Mouse (Mus musculus): ENCODE results near the gene Ppp1r1a. TPM values are rescaled to one million over a fixed set of nuclear protein-coding genes. Genes with fewer than 3 reads are reported as not detected.

The Ppp1r1a gene
- polyA plus RNA-seq, 1 experiment from 2014 or later, result 110 TPM

DNA sequence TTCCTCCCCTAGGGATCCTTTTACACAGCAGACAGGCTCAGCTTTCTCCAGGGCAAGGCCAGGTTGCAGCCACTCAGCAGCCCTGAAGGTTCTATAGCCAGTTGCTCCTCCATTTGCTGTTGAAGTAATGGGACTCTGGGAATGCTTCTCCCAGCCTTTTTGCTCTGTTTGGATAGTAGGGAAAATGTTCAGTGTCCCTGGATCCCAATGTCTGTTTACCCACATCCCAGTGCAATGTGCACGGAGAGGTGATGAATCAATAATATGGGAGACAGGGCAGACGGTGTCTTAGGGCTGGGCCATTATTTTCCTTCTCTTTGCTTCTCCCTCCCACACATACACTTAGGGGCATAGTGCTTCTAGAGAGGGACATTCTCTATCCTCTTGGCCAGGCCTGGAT lies 1.5 kb upstream of the Ppp1r1a start:
- no peaks in the 10 kb centered on the region for H3K9me3 ChIP-seq (ENCODE audit: control insufficient read depth, low read length)
- H3K36me3 ChIP-seq (ENCODE audit: control insufficient read depth, insufficient read depth, low read length), result no peaks in the 10 kb centered on the region
- H3K9ac ChIP-seq (replicated peaks; ENCODE audit: low read depth, low read length), result no peak overlapping the region
- 39% methylated on average over 2 of the region's 2 CpGs for WGBS
- no peak for ATAC-seq (ENCODE audit: low read depth)
- no peak overlapping the region for H3K4me2 ChIP-seq (ENCODE audit: low read depth, low read length)
- no peak overlapping the region for H3K4me3 ChIP-seq (ENCODE audit: low read depth, low read length)
- no peak overlapping the region for H3K27ac ChIP-seq (ENCODE audit: low read depth, low read length)
- H3K4me1 ChIP-seq (ENCODE audit: control insufficient read depth, insufficient read depth, low read length), result peaks cover 5% of the 10 kb centered on the region; the same call in 1 of the 2 replicates
- no peaks in the 10 kb centered on the region for H3K27me3 ChIP-seq (ENCODE audit: control insufficient read depth, insufficient read depth, low read length)

DNA sequence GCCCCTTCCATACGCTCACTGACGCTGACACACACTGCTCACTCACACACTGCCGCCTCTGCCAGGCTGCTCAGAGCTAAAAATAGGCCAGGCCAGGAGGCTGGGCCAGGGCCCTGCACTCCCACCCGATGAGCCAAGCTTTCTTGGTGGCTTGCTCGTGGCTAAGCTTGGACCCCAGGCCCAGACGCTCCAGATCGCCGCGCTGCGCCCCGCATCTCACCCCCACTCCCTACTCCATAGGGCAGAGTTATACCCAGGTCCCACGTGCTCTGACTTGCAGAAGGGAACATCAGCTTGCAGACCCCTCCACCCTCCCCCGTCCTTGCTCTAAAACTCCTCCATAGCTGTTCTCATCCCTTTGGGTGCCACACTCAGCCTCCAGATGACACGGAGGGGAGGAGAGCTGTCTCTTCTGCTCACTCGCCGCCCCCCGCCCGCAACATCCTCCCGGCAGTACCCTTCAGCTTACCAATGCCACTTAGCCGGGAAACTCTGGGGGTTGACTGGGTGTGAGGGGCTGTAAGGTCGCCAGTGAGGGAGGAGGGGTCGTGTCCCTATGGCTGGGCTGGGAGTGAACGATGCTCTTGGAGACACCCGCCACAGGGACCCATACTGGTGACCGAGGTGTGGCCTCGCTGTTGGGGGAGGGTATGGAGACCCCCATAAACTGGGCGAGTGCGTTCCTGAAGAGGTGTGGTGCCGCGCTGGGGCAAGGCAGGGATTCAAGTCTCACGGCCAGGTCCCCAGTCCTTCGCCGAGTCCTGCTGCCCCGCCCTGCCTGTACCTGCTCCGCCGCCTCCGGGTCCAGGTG lies 587 bp downstream of the Ppp1r1a start:
- peak; percentile 63 for ATAC-seq (ENCODE audit: low read depth)
- Histone ChIP-seq H3K27me3 (ENCODE audit: control insufficient read depth, insufficient read depth, low read length) (no peaks in the 10 kb centered on the region), H3K27ac (ENCODE audit: low read depth, low read length) (peak overlapping the region; percentile 60), H3K9ac (replicated peaks; ENCODE audit: low read depth, low read length) (peak overlapping the region; percentile 78), H3K4me2 (ENCODE audit: low read depth, low read length) (peak overlapping the region; percentile 81), H3K4me3 (ENCODE audit: low read depth, low read length) (peak overlapping the region; percentile 76), H3K36me3 (ENCODE audit: control insufficient read depth, insufficient read depth, low read length) (no peaks in the 10 kb centered on the region), H3K4me1 (ENCODE audit: control insufficient read depth, insufficient read depth, low read length) (peaks cover 5% of the 10 kb centered on the region; the same call in 1 of the 2 replicates), H3K9me3 (ENCODE audit: control insufficient read depth, low read length) (no peaks in the 10 kb centered on the region)
- 1% methylated on average over 34 of the region's 37 CpGs for WGBS

DNA sequence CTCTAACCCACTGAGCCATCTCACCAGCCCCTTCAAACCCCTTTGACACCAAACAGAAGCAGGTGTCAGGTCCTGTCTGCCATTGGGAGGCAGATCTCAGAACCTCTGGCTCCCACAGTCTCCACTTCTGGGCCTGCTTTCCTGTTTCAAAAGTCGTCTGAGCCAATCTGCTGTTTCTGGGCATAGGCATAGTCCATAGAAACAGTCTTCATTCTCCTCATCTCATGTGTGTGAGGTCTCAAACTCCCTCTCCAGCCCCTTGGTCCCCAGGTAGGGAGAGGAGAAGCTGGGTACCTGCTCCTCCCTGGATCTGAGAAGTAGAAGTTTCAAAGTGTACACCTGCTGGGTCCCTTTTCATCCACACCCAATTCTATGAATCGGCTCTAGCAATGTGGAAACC lies 1.3 kb downstream of the Ppp1r1a start:
- no peak for ATAC-seq (ENCODE audit: low read depth)
- peak overlapping the region; percentile 0; the same call in 1 of the 2 replicates for H3K27ac ChIP-seq (ENCODE audit: low read depth, low read length)
- 35% methylated on average over 2 of the region's 2 CpGs for WGBS

GRCm38 (mm10) chr15:103535786-103536185 lies 2.0 kb downstream of the Ppp1r1a start:
- Histone ChIP-seq H3K27me3 (ENCODE audit: control insufficient read depth, insufficient read depth, low read length) (no peaks in the 10 kb centered on the region), H3K9me3 (ENCODE audit: control insufficient read depth, low read length) (no peaks in the 10 kb centered on the region), H3K4me3 (ENCODE audit: low read depth, low read length) (no peak overlapping the region), H3K4me2 (ENCODE audit: low read depth, low read length) (no peak overlapping the region), H3K36me3 (ENCODE audit: control insufficient read depth, insufficient read depth, low read length) (no peaks in the 10 kb centered on the region), H3K27ac (ENCODE audit: low read depth, low read length) (no peak overlapping the region), H3K4me1 (ENCODE audit: control insufficient read depth, insufficient read depth, low read length) (peaks cover 5% of the 10 kb centered on the region; the same call in 1 of the 2 replicates), H3K9ac (replicated peaks; ENCODE audit: low read depth, low read length) (no peak overlapping the region)
- ATAC-seq (ENCODE audit: low read depth), result no peak
- WGBS, result 50% methylated on average over 1 of the region's 1 CpGs

More for the DNA sequence above, 1.3 kb downstream of the Ppp1r1a start:
- no peaks in the 10 kb centered on the region for H3K36me3 ChIP-seq (ENCODE audit: control insufficient read depth, insufficient read depth, low read length)
- H3K4me1 ChIP-seq (ENCODE audit: control insufficient read depth, insufficient read depth, low read length), result peaks cover 5% of the 10 kb centered on the region; the same call in 1 of the 2 replicates
- H3K4me3 ChIP-seq (ENCODE audit: low read depth, low read length), result peak overlapping the region; percentile 76
- H3K9ac ChIP-seq (replicated peaks; ENCODE audit: low read depth, low read length), result peak overlapping the region; percentile 78; the same call in 1 of the 2 replicates
- no peaks in the 10 kb centered on the region for H3K27me3 ChIP-seq (ENCODE audit: control insufficient read depth, insufficient read depth, low read length)
- H3K4me2 ChIP-seq (ENCODE audit: low read depth, low read length), result peak overlapping the region; percentile 81
- H3K9me3 ChIP-seq (ENCODE audit: control insufficient read depth, low read length), result no peaks in the 10 kb centered on the region

DNA sequence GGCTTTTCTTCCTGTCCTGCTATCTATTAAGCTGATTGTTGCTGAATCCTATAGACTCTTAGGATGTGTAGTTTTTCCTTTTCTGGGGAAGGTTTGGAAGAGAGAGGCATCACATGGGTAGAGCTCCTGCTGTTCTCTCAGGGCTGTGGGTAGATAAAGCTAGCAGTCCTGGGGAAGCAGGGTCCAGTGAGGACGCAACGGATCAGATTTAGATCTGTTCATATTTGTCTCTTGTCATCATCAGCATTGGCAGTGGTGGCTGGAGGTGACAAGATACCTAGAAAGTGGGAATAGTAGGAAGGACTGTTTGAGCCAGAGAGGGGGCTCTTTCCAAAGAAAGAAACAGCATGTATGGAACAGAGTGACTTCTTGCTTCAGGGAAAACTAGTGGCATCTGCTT lies 2.8 kb downstream of the Ppp1r1a start:
- whole genome bisulfite sequencing, result 88% methylated on average over 2 of the region's 2 CpGs
- Histone ChIP-seq H3K4me1 (ENCODE audit: control insufficient read depth, insufficient read depth, low read length) (peaks cover 5% of the 10 kb centered on the region; the same call in 1 of the 2 replicates), H3K36me3 (ENCODE audit: control insufficient read depth, insufficient read depth, low read length) (no peaks in the 10 kb centered on the region), H3K9me3 (ENCODE audit: control insufficient read depth, low read length) (no peaks in the 10 kb centered on the region), H3K4me2 (ENCODE audit: low read depth, low read length) (no peak overlapping the region), H3K27me3 (ENCODE audit: control insufficient read depth, insufficient read depth, low read length) (no peaks in the 10 kb centered on the region), H3K9ac (replicated peaks; ENCODE audit: low read depth, low read length) (no peak overlapping the region), H3K4me3 (ENCODE audit: low read depth, low read length) (no peak overlapping the region), H3K27ac (ENCODE audit: low read depth, low read length) (no peak overlapping the region)
- ATAC-seq (ENCODE audit: low read depth), result no peak

DNA sequence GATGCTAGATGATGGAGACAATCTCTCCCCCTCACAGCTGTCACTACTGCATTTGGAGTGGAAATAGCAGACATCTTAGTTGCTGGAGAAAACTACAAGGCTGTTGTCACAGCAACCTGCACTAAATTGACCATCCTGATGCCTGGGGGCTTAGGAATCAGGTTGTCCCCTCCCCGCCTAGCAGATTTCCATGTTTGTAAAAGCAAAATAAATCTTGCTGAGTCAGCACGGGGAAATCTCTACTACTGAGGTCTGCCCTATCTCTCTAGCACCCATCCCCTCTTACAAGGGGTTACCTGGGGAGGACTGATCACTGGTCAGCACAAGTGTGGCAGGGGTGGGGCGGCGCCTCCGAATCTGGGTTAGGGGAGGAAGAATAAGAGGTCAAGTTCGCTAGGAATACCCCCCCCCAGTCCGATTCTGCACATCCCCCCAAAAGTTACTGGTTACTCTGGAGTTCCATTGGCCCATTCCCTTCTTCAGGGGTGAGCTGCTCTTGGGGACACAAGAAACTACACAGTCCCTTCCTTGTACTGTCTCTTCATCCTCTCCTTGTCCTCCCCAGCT lies 3.7 kb downstream of the Ppp1r1a start:
- H3K27me3 ChIP-seq (ENCODE audit: control insufficient read depth, insufficient read depth, low read length), result no peaks in the 10 kb centered on the region
- no peak overlapping the region for H3K27ac ChIP-seq (ENCODE audit: low read depth, low read length)
- ATAC-seq (ENCODE audit: low read depth), result no peak
- H3K9ac ChIP-seq (replicated peaks; ENCODE audit: low read depth, low read length), result no peak overlapping the region
- H3K4me3 ChIP-seq (ENCODE audit: low read depth, low read length), result no peak overlapping the region
- no peaks in the 10 kb centered on the region for H3K9me3 ChIP-seq (ENCODE audit: control insufficient read depth, low read length)
- peaks cover 5% of the 10 kb centered on the region; the same call in 1 of the 2 replicates for H3K4me1 ChIP-seq (ENCODE audit: control insufficient read depth, insufficient read depth, low read length)
- no peak overlapping the region for H3K4me2 ChIP-seq (ENCODE audit: low read depth, low read length)
- 84% methylated on average over 7 of the region's 7 CpGs for WGBS
- H3K36me3 ChIP-seq (ENCODE audit: control insufficient read depth, insufficient read depth, low read length), result no peaks in the 10 kb centered on the region

DNA sequence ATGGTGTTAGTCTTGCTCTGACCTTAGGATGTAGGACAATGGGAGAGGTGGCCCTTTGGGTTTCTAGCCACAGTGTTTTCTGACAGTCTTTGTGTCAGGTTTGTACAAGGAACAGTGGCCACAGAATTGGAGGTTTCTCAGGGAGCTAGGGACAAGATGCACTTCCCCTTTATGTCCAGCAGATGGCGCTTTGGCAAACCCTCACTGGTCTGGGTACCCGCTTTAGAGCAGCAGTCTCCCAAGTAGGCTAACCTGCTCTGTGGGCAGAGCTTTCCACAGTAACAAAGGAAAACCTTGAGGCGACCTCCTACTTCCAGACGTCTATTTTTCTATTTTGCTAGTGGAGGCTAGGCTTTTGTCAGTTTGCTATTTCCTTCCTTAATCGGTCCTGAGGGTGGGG lies 7.4 kb downstream of the Ppp1r1a start:
- peak; percentile 84 for ATAC-seq (ENCODE audit: low read depth)
- peaks cover 7% of the 10 kb centered on the region for H3K36me3 ChIP-seq (ENCODE audit: control insufficient read depth, insufficient read depth, low read length)
- no peak overlapping the region for H3K4me3 ChIP-seq (ENCODE audit: low read depth, low read length)
- H3K9ac ChIP-seq (replicated peaks; ENCODE audit: low read depth, low read length), result no peak overlapping the region
- no peaks in the 10 kb centered on the region for H3K4me1 ChIP-seq (ENCODE audit: control insufficient read depth, insufficient read depth, low read length)
- no peaks in the 10 kb centered on the region for H3K9me3 ChIP-seq (ENCODE audit: control insufficient read depth, low read length)
- 8% methylated on average over 5 of the region's 5 CpGs for WGBS
- H3K27me3 ChIP-seq (ENCODE audit: control insufficient read depth, insufficient read depth, low read length), result no peaks in the 10 kb centered on the region
- no peak overlapping the region; the same call in 1 of the 2 replicates for H3K27ac ChIP-seq (ENCODE audit: low read depth, low read length)
- no peak overlapping the region for H3K4me2 ChIP-seq (ENCODE audit: low read depth, low read length)

- H3K4me3 ChIP-seq (ENCODE audit: low read depth, low read length), result no peak overlapping the region
- 35% methylated on average over 3 of the region's 3 CpGs for WGBS
- H3K4me2 ChIP-seq (ENCODE audit: low read depth, low read length), result no peak overlapping the region
- H3K27me3 ChIP-seq (ENCODE audit: control insufficient read depth, insufficient read depth, low read length), result no peaks in the 10 kb centered on the region
- no peak for ATAC-seq (ENCODE audit: low read depth)
- no peak overlapping the region for H3K9ac ChIP-seq (replicated peaks; ENCODE audit: low read depth, low read length)
- peaks cover 22% of the 10 kb centered on the region for H3K36me3 ChIP-seq (ENCODE audit: control insufficient read depth, insufficient read depth, low read length)
- no peaks in the 10 kb centered on the region for H3K9me3 ChIP-seq (ENCODE audit: control insufficient read depth, low read length)
- peaks cover 24% of the 10 kb centered on the region for H3K4me1 ChIP-seq (ENCODE audit: control insufficient read depth, insufficient read depth, low read length)
- H3K27ac ChIP-seq (ENCODE audit: low read depth, low read length), result no peak overlapping the region
Measured at GRCm38 (mm10) chr15:103523156-103523555, 14.6 kb downstream of the Ppp1r1a start.

- no peaks in the 10 kb centered on the region for H3K9me3 ChIP-seq (ENCODE audit: control insufficient read depth, low read length)
- no peak overlapping the region for H3K4me2 ChIP-seq (ENCODE audit: low read depth, low read length)
- no peaks in the 10 kb centered on the region for H3K27me3 ChIP-seq (ENCODE audit: control insufficient read depth, insufficient read depth, low read length)
- H3K27ac ChIP-seq (ENCODE audit: low read depth, low read length), result no peak overlapping the region
- peaks cover 20% of the 10 kb centered on the region for H3K36me3 ChIP-seq (ENCODE audit: control insufficient read depth, insufficient read depth, low read length)
- 76% methylated on average over 3 of the region's 3 CpGs for WGBS
- no peak for ATAC-seq (ENCODE audit: low read depth)
- no peak overlapping the region for H3K9ac ChIP-seq (replicated peaks; ENCODE audit: low read depth, low read length)
- no peak overlapping the region for H3K4me3 ChIP-seq (ENCODE audit: low read depth, low read length)
- H3K4me1 ChIP-seq (ENCODE audit: control insufficient read depth, insufficient read depth, low read length), result peaks cover 24% of the 10 kb centered on the region
Measured at GRCm38 (mm10) chr15:103522458-103523099, 15.2 kb downstream of the Ppp1r1a start.
